Mouse (Mus musculus) c-Kit-positive CD71-negative TER-119-negative erythroid progenitor cells, embryonic 14.5 days (primary cell): ENCODE data around the gene Cyb5d1.

ENCODE experiments used
- DNase-seq: peaks from one replicate; pipeline ENCODE4 v3.0.0-alpha.2; 2013; ENCODE audit warnings: low read depth

The Cyb5d1 gene

GRCm38 (mm10) chr11:69395235-69395633 lies at the start of gene Cyb5d1, which contains the start of gene Naa38:
Cyb5d1 (minus strand) TSS chr11:69395631.
Naa38 (plus strand) TSS chr11:69395487.
- DNase-seq = peak; percentile 80

- no peak for DNase-seq
Measured at GRCm38 (mm10) chr11:69443328-69443727, 47.9 kb upstream of the Cyb5d1 start.

- DNase-seq = no peak
Measured at GRCm38 (mm10) chr11:69437291-69437690, 41.9 kb upstream of the Cyb5d1 start.

- DNase-seq = no peak
Measured at GRCm38 (mm10) chr11:69433189-69433588, 37.8 kb upstream of the Cyb5d1 start.

- no peak for DNase-seq
Measured at GRCm38 (mm10) chr11:69432640-69432982, 37.2 kb upstream of the Cyb5d1 start.

- DNase-seq = no peak
Measured at GRCm38 (mm10) chr11:69431829-69432639, 36.6 kb upstream of the Cyb5d1 start.

GRCm38 (mm10) chr11:69430631-69431030 lies 35.2 kb upstream of the Cyb5d1 start:
- DNase-seq = no peak

GRCm38 (mm10) chr11:69429313-69429712 lies 33.9 kb upstream of the Cyb5d1 start:
- DNase-seq = no peak

- no peak for DNase-seq
Measured at GRCm38 (mm10) chr11:69428751-69429150, 33.3 kb upstream of the Cyb5d1 start.

GRCm38 (mm10) chr11:69426246-69426645 lies 30.8 kb upstream of the Cyb5d1 start:
- no peak for DNase-seq

GRCm38 (mm10) chr11:69423885-69424284 lies 28.5 kb upstream of the Cyb5d1 start:
- no peak for DNase-seq

GRCm38 (mm10) chr11:69422842-69423241 lies 27.4 kb upstream of the Cyb5d1 start:
- no peak for DNase-seq

- DNase-seq = no peak
Measured at GRCm38 (mm10) chr11:69421131-69421977, 25.9 kb upstream of the Cyb5d1 start.

- no peak for DNase-seq
Measured at GRCm38 (mm10) chr11:69420554-69421000, 25.1 kb upstream of the Cyb5d1 start.

GRCm38 (mm10) chr11:69419813-69420553 lies 24.6 kb upstream of the Cyb5d1 start:
- DNase-seq = no peak

- DNase-seq = no peak
Measured at GRCm38 (mm10) chr11:69419443-69419812, 24.0 kb upstream of the Cyb5d1 start.

GRCm38 (mm10) chr11:69418481-69419442 lies 23.3 kb upstream of the Cyb5d1 start:
- DNase-seq = no peak

GRCm38 (mm10) chr11:69417449-69418384 lies 22.3 kb upstream of the Cyb5d1 start:
- no peak for DNase-seq

GRCm38 (mm10) chr11:69416921-69417448 lies 21.6 kb upstream of the Cyb5d1 start:
- no peak for DNase-seq

- DNase-seq = no peak
Measured at GRCm38 (mm10) chr11:69416509-69416908, 21.1 kb upstream of the Cyb5d1 start.
